Mouse (Mus musculus) thymus, postnatal 36 days (tissue): ENCODE data around the gene Cnbd2.

Source experiments
- DNase-seq, 2 experiments: peaks; one replicate each; pipeline ENCODE4 v3.0.0; 2022; ENCODE audit warnings: mixed read lengths in 2 of 2

Gene Cnbd2

DNA sequence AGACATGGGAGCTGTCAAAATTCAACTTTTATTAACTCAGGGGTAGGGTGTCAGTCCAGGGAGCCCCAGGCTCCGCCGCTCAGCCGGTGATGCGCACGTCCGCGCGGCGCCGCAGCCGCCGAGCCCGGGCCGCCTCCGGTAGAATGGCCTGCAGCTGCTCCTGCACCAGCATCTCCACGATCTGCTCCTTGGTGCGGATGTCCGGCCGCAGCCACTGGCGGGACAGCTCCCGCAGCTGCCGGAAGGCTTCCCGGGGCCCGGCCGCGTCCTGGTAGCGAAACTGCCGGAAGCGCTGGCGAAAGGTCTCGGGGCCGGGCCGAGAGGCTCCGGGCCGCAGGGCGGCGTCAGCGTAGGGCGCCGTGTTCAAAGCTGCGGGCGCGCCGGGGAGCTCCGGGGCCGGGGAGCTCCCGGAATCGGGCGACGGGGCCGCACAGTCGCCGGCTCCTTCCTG is 233 bp upstream of the Cnbd2 start:
- DNase-seq, result peak; percentile 65 to 74

DNA sequence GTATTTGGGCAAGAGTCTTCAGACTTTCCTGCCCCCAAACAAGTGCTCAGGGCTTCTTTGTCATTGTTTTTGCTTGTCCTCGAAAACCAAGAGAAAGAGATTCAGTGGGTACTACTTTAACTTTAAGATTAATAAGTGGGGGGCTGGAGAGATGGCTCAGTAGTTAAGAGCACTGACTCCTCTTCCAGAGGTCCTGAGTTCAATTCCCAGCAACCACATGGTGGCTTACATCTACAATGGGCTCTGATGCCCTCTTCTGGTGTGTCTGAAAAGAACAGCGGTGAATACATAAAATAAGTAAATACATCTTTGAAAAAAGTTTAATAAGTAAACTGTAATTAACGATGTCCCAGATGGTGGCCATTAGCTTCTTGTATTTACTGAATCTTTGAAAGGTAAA is 1.1 kb downstream of the Cnbd2 start:
- no peak for DNase-seq

DNA sequence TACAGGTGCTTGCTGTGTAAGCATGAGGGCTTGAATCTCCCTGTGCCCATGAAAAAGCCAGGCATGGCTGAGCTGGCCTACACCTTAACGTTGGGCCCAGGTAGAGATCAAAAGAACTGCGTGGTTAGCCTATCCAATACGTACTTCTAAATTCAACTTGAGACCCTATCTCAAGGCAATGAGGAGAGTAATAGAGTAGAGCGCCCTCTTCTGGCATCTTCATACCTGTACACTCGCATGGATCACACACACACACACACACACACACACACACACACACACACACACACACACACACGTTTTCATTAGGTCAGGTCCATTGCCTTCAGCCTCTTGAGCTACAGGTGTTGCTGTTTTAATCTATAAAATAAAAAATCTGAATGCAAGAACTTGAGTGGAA is 2.7 kb downstream of the Cnbd2 start:
- DNase-seq, result no peak

DNA sequence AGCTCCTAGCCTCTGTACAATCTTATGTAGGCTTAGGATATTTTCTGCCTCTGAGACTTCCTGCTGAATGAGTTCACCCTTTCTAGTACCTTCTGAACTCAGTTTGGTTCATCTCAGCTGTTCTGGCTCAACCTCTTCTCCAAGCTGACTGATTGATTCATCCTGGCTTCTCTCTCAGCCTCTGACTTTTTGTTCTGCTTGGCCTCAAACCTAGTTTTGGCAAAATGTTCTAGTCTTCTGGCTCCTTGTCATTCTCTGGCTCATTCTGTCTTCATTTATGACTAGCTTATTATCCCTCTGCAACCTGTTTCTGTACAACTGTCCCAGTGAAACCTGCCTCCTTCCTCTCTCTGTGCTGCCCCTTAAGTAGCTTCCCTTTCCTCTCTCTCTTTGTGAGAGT is 6.4 kb downstream of the Cnbd2 start:
- DNase-seq, result no peak

DNA sequence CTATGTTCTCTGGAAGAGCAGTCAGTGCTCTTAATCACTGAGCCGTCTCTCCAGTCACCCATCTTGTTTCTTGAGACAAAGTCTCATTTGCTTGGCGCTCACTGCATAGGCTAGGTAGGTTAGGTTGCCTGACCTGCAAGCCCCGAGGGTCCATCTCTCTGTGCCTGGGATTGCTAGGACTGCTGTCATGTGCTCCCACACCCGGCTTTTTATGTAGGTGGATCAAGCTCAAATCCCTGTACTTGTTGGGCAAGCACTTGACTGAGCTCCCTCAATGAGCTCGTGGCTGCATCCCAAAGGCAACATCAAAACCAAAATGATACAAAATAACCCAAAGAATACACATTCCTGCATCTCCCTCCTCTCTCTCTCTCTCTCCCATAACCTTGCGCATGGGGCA is 9.4 kb downstream of the Cnbd2 start:
- DNase-seq, result no peak

DNA sequence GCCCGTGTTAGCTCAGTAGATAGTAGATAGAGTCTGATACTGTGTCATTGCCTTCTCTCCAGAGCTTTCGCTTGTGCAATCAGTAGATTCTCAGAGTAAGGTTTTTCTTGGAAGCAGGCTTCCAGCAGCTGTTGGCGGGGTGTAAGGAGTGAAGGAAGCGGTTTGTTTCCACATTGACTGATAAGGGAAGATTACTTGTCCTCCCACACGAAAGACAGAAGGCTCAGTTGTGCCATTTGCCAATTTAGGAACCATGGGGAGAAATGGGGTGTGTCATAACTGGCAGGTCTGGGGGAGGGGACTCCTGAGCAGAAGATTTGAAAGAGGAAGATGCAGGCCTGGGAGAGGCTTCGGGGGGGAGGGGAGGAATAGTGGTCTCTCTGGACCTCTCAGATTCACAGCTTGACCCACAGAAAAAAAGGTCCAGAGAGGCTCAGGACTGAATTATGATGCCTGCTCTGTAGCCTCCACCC is 12.1 kb downstream of the Cnbd2 start:
- DNase-seq, result no peak

DNA sequence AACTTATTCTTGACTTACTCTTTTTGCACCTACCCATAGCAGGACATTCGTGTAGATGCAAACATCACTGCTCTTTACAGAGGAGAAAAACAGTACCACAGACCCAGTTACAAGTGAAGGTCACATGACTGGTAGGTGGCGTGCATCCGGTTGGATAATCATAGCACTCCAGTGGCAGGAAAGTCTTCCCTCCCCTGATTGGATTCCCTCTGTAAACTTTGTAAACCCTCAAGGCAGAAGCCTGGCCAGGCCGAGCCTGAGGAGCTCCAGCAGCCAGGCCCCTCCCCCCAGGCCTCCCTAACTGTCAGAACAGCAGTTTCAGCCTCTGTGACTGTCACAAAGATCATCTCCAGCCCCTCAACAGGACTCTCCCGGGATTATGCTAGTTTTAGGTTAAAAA is 12.6 kb downstream of the Cnbd2 start:
- no peak for DNase-seq

DNA sequence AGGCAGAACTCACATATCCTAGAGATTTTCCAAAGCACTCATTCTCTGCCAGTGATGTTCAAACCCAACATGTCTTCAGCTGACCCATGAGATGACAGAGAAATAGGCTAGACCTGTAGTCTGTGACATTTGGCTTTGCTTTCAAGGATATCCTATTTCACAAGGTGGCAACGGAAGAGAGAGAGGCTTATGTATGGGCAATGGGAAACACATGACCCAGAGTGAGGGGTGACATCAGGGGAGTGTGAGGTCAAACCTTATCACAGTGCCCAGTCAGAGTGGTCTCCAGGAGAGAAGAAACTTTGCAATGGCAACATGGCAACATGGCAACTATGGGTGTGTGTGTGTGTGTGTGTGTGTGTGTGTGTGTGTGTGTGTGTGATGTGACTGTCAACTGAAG is 18.6 kb downstream of the Cnbd2 start:
- no peak for DNase-seq

DNA sequence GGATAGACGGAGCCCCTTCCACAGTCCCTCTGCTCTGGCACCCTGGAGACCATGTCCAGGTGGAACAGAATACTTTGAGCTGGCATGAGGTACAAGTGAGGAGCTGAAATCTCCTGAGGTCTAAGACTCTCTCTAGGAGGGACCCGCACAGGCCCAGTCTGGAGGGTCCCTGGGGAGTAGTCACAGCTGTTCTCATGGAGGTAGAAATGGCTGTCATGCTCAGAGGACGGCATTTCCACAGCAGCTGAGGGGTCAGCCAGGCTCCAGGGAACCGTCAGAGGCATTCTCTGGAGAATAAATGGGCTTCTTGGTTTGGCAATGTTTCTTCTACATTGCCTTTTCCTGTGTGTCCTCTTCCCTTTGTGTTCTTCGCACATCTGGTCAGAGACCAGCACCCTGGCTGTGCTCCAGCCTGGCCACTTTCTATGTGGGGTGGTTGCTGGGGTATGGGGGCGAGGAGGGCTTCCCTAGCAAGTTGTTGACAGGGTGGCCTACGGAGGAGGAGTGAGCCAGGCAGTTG is 19.4 kb downstream of the Cnbd2 start:
- DNase-seq, result no peak

DNA sequence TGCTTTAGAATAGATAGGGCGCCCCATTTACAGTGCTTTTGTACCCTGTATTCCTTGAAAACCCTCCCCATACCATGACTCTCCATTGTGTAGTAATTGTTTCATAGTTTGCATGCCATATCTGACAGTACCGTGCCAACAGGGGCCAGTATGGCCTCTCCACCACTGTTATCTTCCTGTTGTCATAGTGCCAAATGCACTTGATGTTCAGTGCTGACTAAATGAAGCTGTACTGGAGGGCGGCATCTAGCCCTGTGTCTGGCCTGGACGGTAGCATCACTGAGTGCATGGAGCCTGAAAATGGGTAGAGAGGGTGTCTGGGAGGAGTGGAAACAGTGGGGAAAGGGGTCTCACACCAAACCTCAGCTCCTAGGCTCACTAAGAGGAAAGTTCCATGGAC is 28.0 kb downstream of the Cnbd2 start:
- no peak for DNase-seq

DNA sequence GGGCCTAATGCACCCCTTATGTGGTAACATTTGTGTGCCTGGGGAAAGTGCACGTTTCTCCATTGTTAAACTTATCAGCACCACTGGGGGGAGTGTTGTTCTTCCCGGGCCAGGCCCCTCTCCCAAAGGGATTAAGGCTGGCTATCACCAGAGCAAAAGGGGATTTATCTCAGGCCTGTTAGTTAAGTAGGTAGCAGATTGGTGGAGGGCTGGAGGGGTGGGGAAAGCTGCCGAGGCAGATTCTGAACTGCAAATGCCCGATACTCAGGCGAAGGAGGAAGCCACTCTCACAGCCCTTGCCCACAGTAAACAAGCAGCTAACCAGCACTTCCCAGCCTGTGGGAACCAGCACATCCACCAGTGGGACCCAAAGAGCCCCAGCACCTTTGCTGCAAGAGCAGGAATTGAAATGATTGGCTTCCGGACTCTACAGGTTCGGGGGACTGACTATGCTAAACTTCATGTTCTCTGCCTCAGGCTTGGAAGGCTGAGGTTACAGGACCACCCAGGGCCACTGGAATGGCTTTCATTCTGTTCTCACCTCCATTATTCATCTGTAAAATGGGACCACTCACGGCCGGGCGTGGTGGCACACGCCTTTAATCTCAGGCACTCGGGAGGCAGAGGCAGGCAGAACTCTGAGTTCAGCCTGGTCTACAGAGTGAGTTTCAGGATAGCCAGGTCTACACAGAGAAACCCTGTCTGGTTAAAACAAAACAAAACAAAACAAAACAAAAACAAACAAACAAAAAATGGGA is 32.9 kb downstream of the Cnbd2 start:
- DNase-seq, result no peak

DNA sequence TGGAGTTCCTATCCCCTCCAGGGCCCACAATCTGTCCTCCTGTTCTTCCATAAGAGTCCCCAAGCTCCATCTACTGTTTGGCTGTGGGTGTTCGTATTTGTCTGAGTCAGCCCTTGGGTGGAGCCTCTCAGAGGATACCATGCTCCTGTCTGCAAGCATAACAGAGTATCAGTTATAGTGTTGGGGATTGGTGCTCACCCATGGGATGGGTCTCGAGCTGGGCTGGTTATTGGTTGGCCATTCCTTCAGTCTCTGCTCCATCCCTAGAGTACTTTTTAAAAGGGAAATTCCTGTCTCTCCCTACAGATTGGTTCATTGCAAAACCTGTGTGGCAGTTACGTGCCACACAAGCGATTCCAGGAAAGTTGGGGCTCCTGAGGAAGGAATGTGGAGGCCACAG is 36.7 kb downstream of the Cnbd2 start:
- no peak for DNase-seq

DNA sequence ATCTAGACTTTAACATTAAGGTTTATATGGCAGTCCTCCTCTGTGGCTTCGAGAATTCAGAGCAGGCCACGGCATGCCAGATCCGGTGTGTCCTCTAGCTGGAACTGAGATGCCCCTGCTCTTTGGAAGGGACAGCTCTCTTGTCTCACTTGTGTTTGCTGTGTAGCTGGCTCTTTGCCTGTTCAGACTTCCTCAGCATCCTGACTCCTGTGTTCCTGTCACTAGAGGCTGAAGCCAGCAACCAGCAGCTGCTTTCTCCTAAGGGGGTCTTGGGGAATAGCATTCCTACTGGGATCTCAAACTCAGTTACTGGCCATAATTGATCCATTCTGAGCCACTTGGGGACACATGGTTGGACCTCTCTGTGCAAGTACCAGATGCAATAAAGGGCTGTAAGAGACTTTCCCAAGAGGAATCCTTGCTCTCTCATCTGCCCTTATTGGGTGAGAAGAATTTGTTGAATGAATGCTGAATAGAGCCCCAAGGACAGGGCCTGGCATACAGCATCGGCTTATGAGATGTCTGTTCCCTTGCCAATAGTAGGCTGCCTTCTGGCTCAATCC is 37.3 kb downstream of the Cnbd2 start:
- no peak for DNase-seq

DNA sequence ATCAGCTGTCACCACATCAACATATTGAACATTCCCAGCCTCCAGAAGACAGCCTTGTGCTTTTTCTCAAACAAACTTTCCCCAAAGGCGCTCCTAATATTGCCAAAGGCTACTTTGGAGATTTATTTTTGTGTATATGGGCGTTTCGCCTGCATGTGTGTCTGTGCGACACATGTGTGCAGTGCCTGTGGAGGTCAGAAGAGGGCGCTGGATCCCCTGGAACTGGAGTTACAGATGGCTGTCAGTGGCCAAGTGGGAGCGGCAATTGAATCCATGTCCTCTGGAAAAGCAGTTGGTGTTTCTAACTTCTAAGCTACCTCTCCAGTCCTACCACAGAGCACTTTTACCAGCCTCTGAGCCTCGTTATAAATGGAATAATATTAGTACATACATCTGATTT is 39.1 kb downstream of the Cnbd2 start:
- no peak for DNase-seq

DNA sequence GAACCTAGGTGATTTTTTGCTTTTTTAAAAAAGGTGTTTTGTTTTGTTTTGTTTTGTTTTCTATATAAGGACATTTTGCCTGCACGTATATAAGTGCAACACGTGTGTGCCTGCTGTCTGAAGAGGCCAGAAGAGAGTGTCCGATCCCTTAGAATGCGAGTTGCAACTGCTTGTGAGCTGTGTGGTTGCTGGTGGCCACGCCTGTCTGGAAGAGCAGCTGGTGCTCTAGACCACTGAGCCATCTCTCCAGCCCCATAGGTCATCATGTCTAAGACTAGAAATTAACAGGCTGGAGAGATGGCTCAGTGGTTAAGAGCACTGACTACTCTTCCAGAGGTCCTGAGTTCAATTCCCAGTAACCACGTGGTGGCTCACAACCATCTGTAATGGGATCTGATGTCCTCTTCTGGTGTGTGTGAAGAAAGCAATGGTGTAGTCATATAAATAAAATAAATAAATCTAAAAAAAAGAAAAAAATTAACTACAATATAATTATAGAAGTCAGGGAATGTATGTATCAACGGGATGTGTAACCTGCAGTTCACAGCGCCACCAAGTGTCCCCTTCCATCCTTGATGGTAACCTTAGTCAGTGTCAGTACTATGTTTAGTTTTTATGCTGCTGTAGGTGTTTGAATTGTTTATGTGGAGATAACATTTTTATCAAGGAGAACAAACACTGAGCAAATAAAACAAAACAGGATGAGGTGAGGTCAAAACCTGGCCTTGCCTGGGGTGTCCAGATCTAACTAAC is 40.5 kb downstream of the Cnbd2 start:
- no peak for DNase-seq

DNA sequence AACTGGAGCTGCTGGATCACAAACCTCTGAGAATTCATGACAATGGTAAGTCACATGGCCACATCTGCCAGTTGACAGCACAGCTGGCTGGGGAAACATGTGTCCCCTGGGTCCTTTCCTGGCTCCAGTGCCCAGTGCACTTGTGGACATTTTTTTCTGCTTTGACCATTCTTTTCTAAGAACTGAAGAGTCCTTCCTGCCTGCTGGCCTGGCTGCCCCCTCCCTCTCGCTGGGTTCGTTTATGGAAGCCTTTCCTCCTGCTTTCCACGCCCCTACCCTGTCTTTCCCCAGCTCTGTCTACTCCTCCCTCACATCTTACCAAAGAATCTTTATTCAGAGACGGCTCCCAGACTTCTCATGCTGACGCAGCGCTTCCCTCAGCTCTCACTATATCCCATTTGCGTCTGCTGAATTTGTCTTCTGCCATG is 41.2 kb downstream of the Cnbd2 start:
- no peak for DNase-seq

DNA sequence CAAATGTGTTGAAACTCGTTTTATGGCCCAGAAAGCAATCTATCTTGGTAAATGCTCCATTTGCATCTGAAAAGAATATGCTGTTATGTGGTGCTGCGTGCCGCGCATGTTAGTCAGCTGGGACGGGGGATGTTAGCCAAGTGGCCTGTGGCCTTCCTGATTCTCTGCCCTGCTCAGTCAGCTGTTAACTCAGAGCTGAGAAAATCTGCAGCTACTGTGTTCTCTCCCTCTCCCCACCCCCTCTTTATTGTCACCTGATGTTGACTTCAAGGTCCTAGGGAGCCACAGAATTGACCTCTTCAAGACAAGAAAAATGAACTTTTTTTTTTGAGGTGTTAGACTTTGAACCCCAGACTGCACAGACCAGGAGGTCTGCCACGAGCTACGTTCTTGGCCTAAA is 43.9 kb downstream of the Cnbd2 start:
- no peak for DNase-seq

DNA sequence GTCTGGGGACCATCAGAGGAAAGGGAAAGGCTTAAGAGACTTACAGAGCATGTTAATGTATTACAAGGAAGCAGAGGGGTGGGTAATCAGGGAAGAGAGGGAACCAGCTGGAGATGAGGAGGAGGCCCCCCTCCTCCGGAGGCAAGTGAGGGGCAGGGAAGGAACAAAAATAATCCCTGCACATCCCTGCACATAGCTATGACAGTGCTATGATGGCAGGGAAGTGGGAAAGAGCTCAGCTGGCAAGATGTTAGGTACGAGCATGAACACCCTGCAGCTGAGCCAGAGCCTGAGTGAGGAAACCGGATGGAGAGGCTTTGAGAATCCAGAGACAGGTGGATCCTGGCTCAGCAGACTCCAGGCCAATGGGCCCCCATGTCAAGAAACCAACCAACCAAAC is 56.4 kb downstream of the Cnbd2 start:
- DNase-seq, result no peak

DNA sequence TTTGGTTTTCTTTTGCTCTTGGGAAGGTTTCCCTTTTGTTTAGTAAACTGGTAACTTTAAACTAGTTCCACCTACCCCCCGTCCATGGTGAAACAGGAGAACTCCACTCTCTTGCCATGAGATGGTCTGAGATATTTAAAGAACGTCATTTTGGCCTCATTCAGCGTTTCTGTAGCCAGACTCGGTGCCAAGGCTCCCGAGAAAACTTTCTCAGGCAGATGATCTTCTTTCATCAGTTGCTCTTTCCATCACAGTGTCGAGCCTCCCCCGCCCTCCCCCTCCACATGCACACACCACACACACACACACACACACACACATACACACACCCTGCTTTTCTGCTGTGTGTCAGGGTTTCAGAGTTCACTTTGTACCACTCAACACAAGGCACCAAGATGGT is 58.8 kb downstream of the Cnbd2 start:
- no peak for DNase-seq

DNA sequence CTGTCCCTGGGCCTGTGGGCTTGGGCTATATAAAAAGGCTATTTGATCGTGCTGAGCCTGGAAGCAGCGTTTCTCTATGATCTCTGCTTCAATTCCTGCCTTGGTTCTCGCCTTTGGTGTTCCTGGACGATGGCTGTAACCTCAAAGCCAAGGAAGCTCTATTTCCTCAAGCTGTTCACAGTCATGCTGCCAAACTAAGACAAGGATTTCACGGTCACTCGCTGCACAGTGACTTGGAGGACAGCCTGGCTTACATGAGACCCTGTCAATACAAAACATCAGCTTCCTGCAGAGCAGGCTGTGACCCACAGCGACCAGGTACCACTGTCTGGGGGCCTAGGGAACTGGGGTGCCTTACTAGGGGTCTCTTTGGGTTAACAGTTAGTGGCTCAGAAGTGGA is 64.9 kb downstream of the Cnbd2 start:
- DNase-seq, result no peak

DNA sequence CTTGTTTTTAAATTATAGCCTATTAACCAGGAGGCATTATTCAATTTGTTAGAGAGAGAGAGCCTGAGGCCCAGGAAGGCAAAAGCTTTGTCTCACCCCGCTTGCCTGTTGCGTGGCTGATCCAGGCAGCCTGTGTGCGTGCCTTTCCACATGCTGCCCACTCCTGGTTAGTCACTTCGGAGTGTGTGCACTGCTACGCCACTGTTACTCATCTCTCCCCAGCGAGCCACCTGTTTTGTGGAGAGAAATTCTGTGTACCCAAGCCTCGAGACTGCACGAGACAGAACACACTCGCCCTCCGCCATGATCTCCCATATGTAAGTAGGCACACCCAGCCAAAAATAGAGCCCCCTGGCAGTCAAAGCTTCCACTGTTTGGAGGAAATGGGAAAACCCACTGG is 67.8 kb downstream of the Cnbd2 start:
- DNase-seq, result no peak

DNA sequence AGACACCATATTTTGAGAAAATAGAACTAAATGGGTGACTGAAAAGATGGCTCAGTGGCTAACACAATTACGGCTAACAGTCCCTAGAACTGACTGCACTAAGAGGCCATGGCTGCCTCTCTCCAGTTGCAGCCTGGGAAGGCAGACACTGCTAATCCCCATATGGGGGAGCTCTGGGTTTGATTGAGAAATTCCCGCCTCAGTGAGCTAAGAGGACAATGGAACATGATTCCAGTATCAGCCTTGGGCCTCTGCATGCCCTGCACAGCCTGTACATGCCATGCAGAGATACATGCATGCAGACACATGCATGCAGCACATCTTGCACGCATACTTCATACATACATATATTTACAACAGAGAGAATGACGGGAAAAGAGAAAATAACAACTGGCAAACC is 69.3 kb downstream of the Cnbd2 start:
- DNase-seq, result no peak

DNA sequence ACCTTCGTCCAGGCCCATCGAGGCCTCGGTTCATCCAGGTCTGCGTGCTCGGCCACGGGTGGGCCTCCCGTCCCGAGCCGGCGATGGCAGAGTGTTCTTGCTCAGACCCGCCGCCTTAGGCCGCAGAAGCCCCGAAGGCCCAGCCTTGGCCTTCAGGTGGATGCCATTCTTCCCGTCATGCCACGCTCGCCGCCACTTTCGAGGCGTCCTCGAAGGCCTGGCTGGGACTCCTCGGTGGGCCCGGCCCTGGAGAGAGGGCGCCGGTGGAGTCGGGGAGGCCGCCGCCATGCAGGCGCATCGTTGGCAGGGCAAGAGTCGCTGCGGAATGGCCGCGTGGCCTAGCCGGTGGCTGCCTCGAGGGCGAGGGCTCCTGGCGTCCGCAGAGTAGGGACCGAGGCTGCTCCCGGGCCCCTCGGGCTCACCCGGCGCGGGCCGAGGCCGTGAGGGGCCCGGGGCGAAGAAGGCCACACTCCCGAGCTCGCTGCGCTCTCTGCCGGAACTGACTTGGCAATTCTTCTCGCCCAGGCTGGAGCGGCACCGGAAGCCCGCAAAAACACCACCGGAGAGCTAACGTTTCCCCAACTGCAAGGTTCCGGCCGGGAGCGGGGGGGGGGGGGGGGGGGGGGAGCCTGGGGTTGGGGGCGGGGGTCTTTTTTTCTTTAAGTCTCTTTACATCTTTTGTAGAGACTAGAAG is 80.5 kb downstream of the Cnbd2 start:
- peak; percentile 71 to 78 for DNase-seq
